Mouse (Mus musculus) thymus, postnatal 36 days (tissue): ENCODE results near the gene Acot7.
A peak's percentile ranks its signal among the peaks of the same experiment; 100 is the strongest.

ENCODE experiments used
- DNase-seq, 2 experiments: peaks; one replicate each; pipeline ENCODE4 v3.0.0; 2022; ENCODE audit warnings: mixed read lengths in 2 of 2

Gene Acot7

GRCm38 (mm10) chr4:152151966-152152544, 25.9 kb upstream of the Acot7 start, which contains the start of gene Espn:
Gene Espn (minus strand): TSS chr4:152152371.
- peak; percentile 63 for DNase-seq

GRCm38 (mm10) chr4:152153771-152154177, 24.2 kb upstream of the Acot7 start:
- peak; percentile 90 to 94 for DNase-seq

- DNase-seq = no peak
These were observed 22.9 kb upstream of the Acot7 start for GRCm38 (mm10) chr4:152155019-152155418.

GRCm38 (mm10) chr4:152157779-152158584, 20.0 kb upstream of the Acot7 start:
- peak; percentile 48 to 53 for DNase-seq

- no peak for DNase-seq
These were observed 19.2 kb upstream of the Acot7 start, which contains the start of gene Hes2 for GRCm38 (mm10) chr4:152158585-152159284. Gene Hes2 (plus strand): TSS chr4:152158867.

GRCm38 (mm10) chr4:152159285-152159678, 18.7 kb upstream of the Acot7 start:
- DNase-seq = no peak

GRCm38 (mm10) chr4:152160748-152161147, 17.2 kb upstream of the Acot7 start:
- no peak for DNase-seq

GRCm38 (mm10) chr4:152161601-152162000, 16.3 kb upstream of the Acot7 start:
- DNase-seq = no peak

GRCm38 (mm10) chr4:152162748-152163147, 15.2 kb upstream of the Acot7 start:
- DNase-seq = no peak

GRCm38 (mm10) chr4:152165036-152165931, 12.7 kb upstream of the Acot7 start:
- DNase-seq = peak; percentile 63 to 73

GRCm38 (mm10) chr4:152168052-152168451, 9.9 kb upstream of the Acot7 start:
- no peak for DNase-seq

- DNase-seq = no peak
These were observed 8.8 kb upstream of the Acot7 start for GRCm38 (mm10) chr4:152169103-152169502.

- no peak for DNase-seq
These were observed 7.6 kb upstream of the Acot7 start for GRCm38 (mm10) chr4:152170286-152170685.

- no peak for DNase-seq
These were observed 6.4 kb upstream of the Acot7 start for GRCm38 (mm10) chr4:152171543-152171942.

- peak; percentile 83 to 87 for DNase-seq
These were observed 4.9 kb upstream of the Acot7 start for GRCm38 (mm10) chr4:152173041-152173440.

GRCm38 (mm10) chr4:152173956-152174355, 4.0 kb upstream of the Acot7 start:
- no peak for DNase-seq

- DNase-seq = no peak
These were observed 1.3 kb upstream of the Acot7 start for GRCm38 (mm10) chr4:152176638-152177037.

- DNase-seq = no peak
These were observed 779 bp upstream of the Acot7 start for GRCm38 (mm10) chr4:152177174-152177536.

- DNase-seq = no peak
These were observed 470 bp downstream of the Acot7 start for GRCm38 (mm10) chr4:152178344-152178864.

GRCm38 (mm10) chr4:152178916-152179705, 1.2 kb downstream of the Acot7 start:
- DNase-seq = peak; percentile 56 to 73

GRCm38 (mm10) chr4:152179946-152180660, 2.2 kb downstream of the Acot7 start:
- no peak for DNase-seq
